Mouse (Mus musculus): ENCODE measurements around the gene Rgs7.

Gene Rgs7

DNA sequence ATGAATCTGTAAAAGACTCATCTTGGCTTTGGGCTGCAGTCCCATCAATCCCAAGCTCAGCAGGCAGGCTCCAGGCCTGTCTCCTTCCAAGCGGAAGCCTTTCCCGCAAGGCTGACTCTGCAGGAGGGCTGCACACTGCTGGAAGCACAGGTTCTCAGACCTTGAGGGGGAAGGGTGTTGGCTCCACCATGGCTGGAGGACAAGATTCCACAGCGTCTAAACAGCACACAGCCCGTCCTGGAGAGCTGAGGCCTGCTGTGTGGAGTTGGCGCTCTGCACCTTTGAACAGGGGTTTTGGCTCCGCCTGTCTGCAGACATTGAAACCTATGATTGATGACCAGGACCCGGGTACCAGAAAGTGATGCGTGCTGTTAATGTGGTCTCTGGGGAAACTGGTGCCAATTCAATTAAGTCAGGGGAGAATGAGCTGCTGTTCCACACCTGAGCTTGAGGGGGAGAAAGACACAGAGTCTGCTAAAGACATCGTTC lies 463.5 kb downstream of the Rgs7 start:
- no peak for DNase-seq (ENCODE audit: low spot score)

DNA sequence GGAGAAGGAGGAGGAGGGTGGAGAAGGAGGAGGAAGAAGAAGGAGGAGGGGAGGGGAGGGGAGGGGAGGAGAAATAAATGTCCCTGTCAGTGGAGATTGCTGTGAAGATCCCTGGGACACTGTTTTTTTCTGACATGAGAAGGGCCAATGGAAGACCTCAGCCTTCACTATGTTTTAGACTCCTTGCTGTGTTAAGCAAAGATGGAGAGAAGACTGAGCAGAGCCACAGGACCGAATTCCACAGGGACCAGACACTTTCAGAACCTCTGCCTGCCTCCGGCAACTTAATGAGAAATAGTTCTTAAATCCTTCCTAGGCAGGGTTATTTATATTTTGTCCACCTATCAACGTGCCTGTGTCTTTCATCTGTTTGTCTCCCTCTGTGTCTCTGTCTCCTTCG lies 464.0 kb downstream of the Rgs7 start:
- no peak for DNase-seq (ENCODE audit: low spot score)

DNA sequence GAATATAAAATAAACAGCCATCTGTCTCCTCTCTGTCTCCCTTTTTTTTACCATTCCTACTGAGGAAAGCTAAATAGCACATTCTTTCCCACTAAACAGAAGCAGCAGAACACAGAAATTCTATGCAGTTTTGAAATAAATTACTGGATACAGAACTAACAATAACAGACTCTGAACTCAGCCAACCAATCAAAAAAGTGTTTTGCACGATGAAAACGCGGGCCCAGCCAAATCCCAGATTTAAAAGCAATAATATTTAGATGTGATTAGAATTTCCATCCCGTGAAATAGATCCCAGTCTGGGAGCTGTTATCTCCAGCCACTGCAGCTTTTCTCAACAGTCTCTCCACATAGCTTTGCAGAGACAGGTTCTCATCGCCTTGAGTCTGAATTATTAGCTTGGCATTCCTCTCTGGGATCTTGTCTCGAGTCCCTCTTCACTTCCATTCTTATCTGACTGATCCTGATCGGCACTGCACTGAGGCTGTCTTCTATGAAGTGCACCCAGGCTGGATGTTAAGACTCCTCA lies 466.5 kb downstream of the Rgs7 start:
- no peak for DNase-seq (ENCODE audit: low spot score)

DNA sequence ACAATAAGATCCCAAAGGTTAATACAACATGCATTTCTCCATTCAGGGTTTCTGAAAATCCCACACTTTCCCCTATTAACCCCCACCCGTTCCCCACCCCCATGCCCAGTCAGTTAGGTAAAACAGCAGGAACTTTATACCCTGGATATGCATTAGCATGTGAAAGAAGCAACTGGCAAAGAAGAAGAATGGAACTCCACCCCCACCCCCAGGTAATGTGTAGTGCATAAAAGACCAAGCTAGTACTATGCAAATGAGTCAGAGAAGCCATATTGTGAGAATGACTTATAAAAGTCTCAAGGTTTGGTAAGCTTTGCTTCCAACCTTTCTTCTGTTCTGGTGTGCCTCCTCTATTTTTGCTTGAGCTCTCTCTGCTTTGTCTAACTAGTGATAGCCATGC lies 468.2 kb downstream of the Rgs7 start:
- DNase-seq (ENCODE audit: low spot score) = no peak
